Mouse (Mus musculus): ENCODE measurements around the gene Heatr1. TPM values are rescaled to one million over a fixed set of nuclear protein-coding genes. Genes with fewer than 3 reads are reported as not detected.
"Not testable (repeated sequence)": the region's sequence is repeated elsewhere in the genome, so short reads cannot be mapped to it uniquely, and the experiment has no call there.

Gene Heatr1
- total RNA-seq, 2 experiments from 2014 or later: 10.0 to 14.3 TPM

GRCm38 (mm10) chr13:12442008-12442587 lies 47.3 kb downstream of the Heatr1 start:
- ATAC-seq (replicated peaks; ENCODE audit: low FRiP score, poor library complexity, severe bottlenecking): no peak

- no peak for ATAC-seq (replicated peaks; ENCODE audit: low FRiP score, poor library complexity, severe bottlenecking)
These were observed 58.3 kb downstream of the Heatr1 start for GRCm38 (mm10) chr13:12453150-12453549.

- ATAC-seq (replicated peaks; ENCODE audit: low FRiP score, poor library complexity, severe bottlenecking): no peak
These were observed 60.0 kb downstream of the Heatr1 start for GRCm38 (mm10) chr13:12454686-12455390.

- no peak for ATAC-seq (replicated peaks; ENCODE audit: low FRiP score, poor library complexity, severe bottlenecking)
These were observed 61.9 kb downstream of the Heatr1 start for GRCm38 (mm10) chr13:12456711-12457110.

- peak; percentile 25 for ATAC-seq (replicated peaks; ENCODE audit: low FRiP score, poor library complexity, severe bottlenecking)
These were observed 65.6 kb downstream of the Heatr1 start for GRCm38 (mm10) chr13:12460443-12460842.

GRCm38 (mm10) chr13:12460881-12461729 lies 66.3 kb downstream of the Heatr1 start:
- ATAC-seq (replicated peaks; ENCODE audit: low FRiP score, poor library complexity, severe bottlenecking): peak; percentile 96

GRCm38 (mm10) chr13:12461730-12462119 lies 66.9 kb downstream of the Heatr1 start:
- ATAC-seq (replicated peaks; ENCODE audit: low FRiP score, poor library complexity, severe bottlenecking): peak; percentile 4; the same call in 1 of the 2 replicates

GRCm38 (mm10) chr13:12462623-12463022 lies 67.8 kb downstream of the Heatr1 start:
- no peak for ATAC-seq (replicated peaks; ENCODE audit: low FRiP score, poor library complexity, severe bottlenecking)

- not testable (repeated sequence) for ATAC-seq (replicated peaks; ENCODE audit: low FRiP score, poor library complexity, severe bottlenecking)
These were observed 69.3 kb downstream of the Heatr1 start for GRCm38 (mm10) chr13:12464159-12464558.

- no peak for ATAC-seq (replicated peaks; ENCODE audit: low FRiP score, poor library complexity, severe bottlenecking)
These were observed 70.0 kb downstream of the Heatr1 start, which contains the start of gene Lgals8 for GRCm38 (mm10) chr13:12464844-12465243. Lgals8 (minus strand) TSS chr13:12464944.

- no peak for ATAC-seq (replicated peaks; ENCODE audit: low FRiP score, poor library complexity, severe bottlenecking)
These were observed 73.7 kb downstream of the Heatr1 start for GRCm38 (mm10) chr13:12468488-12468887.

GRCm38 (mm10) chr13:12473724-12474378 lies 79.0 kb downstream of the Heatr1 start:
- ATAC-seq (replicated peaks; ENCODE audit: low FRiP score, poor library complexity, severe bottlenecking): peak; percentile 37; the same call in 1 of the 2 replicates

- ATAC-seq (replicated peaks; ENCODE audit: low FRiP score, poor library complexity, severe bottlenecking): no peak
These were observed 80.4 kb downstream of the Heatr1 start for GRCm38 (mm10) chr13:12475239-12475638.

- no peak for ATAC-seq (replicated peaks; ENCODE audit: low FRiP score, poor library complexity, severe bottlenecking)
These were observed 82.1 kb downstream of the Heatr1 start for GRCm38 (mm10) chr13:12476886-12477285.

GRCm38 (mm10) chr13:12478301-12478700 lies 83.5 kb downstream of the Heatr1 start:
- ATAC-seq (replicated peaks; ENCODE audit: low FRiP score, poor library complexity, severe bottlenecking): no peak

- ATAC-seq (replicated peaks; ENCODE audit: low FRiP score, poor library complexity, severe bottlenecking): no peak
These were observed 85.0 kb downstream of the Heatr1 start for GRCm38 (mm10) chr13:12479802-12480201.

- no peak for ATAC-seq (replicated peaks; ENCODE audit: low FRiP score, poor library complexity, severe bottlenecking)
These were observed 90.4 kb downstream of the Heatr1 start for GRCm38 (mm10) chr13:12485197-12485596.

GRCm38 (mm10) chr13:12485640-12486039 lies 90.8 kb downstream of the Heatr1 start:
- ATAC-seq (replicated peaks; ENCODE audit: low FRiP score, poor library complexity, severe bottlenecking): no peak
